Mouse (Mus musculus) liver, postnatal 0 days (tissue): ENCODE measurements around the gene Dynlt1f. TPM values are rescaled to one million over a fixed set of nuclear protein-coding genes. Genes with fewer than 3 reads are reported as not detected.
"Not testable (repeated sequence)": the region's sequence is repeated elsewhere in the genome, so short reads cannot be mapped to it uniquely, and the experiment has no call there.

ENCODE experiments used
- ATAC-seq: fragments of 200-750 bp; cut with Nextera tagmentation; 2 replicates; pipeline ENCODE4 v1.8.0; 2017; ENCODE audit warnings: mild to moderate bottlenecking, moderate library complexity
- DNase-seq: peaks from one replicate; pipeline ENCODE4 v3.0.0-alpha.2; 2016
- H3K27ac ChIP-seq: fragments of 300-500 bp; sonication (generic); 2 replicates; pipeline ENCODE4 v1.5.1; 2014; ENCODE audit warnings: antibody characterized with exemption, moderate library complexity, mild to moderate bottlenecking, low read depth
- H3K27me3 ChIP-seq: fragments of 300-500 bp; sonication (generic); 2 replicates; pipeline ENCODE4 v1.6.1; 2014; ENCODE audit warnings: low read length, control low read depth, mixed read lengths; ENCODE audit not compliant: insufficient read depth
- H3K36me3 ChIP-seq: fragments of 300-500 bp; sonication (generic); replicated peaks from 2 replicates; pipeline ENCODE4 v1.6.1; 2014; ENCODE audit warnings: mild to moderate bottlenecking, control low read depth, low read length, moderate library complexity, mixed read lengths; ENCODE audit not compliant: insufficient read depth
- H3K4me1 ChIP-seq: fragments of 300-500 bp; sonication (generic); 2 replicates; pipeline ENCODE4 v1.6.1; 2014; ENCODE audit warnings: antibody characterized with exemption, mild to moderate bottlenecking, control low read depth; ENCODE audit not compliant: insufficient read depth
- H3K4me2 ChIP-seq: fragments of 300-500 bp; sonication (generic); 2 replicates; pipeline ENCODE4 v1.6.1; 2014; ENCODE audit warnings: low read depth, mild to moderate bottlenecking, low read length, moderate library complexity, mixed read lengths
- H3K4me3 ChIP-seq: fragments of 300-500 bp; sonication (generic); 2 replicates; pipeline ENCODE4 v1.5.1; 2014; ENCODE audit warnings: low read depth, low read length
- H3K9ac ChIP-seq: fragments of 300-500 bp; sonication (generic); replicated peaks from 2 replicates; pipeline ENCODE4 v1.6.1; 2014; ENCODE audit warnings: mild to moderate bottlenecking, moderate library complexity
- H3K9me3 ChIP-seq: fragments of 300-500 bp; sonication (generic); 2 replicates; pipeline ENCODE4 v1.6.1; 2016; ENCODE audit warnings: mild to moderate bottlenecking, control low read depth, low read length, mixed read lengths
- WGBS: fragments of 180-500 bp; shearing (Covaris S2); extraction: QIAGEN DNeasy Blood & Tissue Kit; methylation state at CpG from one replicate; pipeline ENCODE4 v1.1.7; 2014; ENCODE audit not compliant: insufficient replicate concordance; 5-methylcytosine and 5-hydroxymethylcytosine counted together
- polyA plus RNA-seq: library from polyadenylated mRNA; unstranded; fragments of >200 nt; fragmentation: Nextera tagmentation; extraction: Ambion mirVana; gene quantifications from 2 replicates; pipeline ENCODE4 v1.2.1, GENCODE M21; 2015

Gene Dynlt1f
- polyA plus RNA-seq, 1 experiment from 2014 or later: 52.8 TPM

DNA sequence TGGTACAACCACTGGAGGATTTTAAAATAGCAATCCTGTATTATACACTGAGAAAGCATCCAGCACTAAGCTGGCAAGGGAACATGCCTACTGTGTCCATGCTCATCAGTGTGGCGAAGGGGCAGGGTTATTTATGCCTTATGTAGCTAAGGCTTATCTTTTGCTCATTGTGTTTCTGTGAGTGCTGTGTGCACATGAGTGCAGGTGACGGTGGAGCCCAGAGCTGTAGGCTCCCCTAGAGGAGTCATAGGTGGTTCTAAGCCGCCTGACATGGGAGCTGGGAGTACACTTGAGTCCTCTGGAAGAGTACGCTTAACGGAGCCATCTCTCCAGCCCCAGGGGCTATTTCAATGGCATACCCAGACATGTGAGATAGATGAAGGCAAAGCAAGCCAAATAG, 36.4 kb downstream of the Dynlt1f start:
- WGBS: 82% methylated on average over 5 of the region's 5 CpGs
- H3K4me3 ChIP-seq, H3K4me1 ChIP-seq, H3K9me3 ChIP-seq, H3K27ac ChIP-seq, H3K27me3 ChIP-seq, H3K9ac ChIP-seq, DNase-seq, H3K36me3 ChIP-seq, ATAC-seq, H3K4me2 ChIP-seq: not testable (repeated sequence)

DNA sequence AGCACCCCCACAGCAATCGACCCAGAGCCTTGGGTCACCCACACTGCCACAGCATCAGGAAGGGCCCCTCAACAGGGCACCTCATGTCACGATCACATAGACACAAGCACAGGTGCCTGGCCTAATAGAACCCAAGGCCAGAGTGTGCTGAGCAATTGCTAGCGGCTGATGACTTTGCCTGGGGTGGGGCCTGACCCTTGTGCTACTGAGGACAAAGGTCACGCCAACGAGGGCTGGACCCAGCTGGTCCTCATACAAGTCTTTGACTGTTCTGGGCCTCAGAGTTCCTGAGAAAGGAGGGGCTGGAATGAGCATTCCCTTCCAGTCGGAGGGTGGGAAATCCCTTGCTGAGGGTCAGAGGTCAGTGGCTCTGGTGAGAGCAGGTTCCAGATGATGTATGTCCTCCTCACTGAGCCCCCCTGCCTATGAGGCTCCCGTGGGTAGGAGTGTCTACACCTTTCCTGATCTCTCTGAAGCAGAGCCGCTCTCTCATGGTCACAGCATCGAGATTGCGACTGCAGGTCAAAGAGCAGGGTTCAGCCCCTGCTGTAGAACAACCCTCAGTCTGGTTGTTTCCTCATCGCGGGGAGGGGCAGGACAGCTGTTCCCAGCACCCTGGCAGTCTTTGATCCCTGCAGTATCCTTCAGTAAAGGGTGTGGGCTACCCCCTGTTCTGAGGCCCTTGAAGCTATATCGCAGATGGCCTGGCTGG, 37.9 kb downstream of the Dynlt1f start:
- not testable (repeated sequence) for H3K27me3 ChIP-seq, H3K4me3 ChIP-seq, H3K36me3 ChIP-seq, H3K4me2 ChIP-seq, H3K9me3 ChIP-seq, H3K4me1 ChIP-seq, H3K27ac ChIP-seq, H3K9ac ChIP-seq, DNase-seq
- peak; percentile 83 for ATAC-seq
- WGBS: 47% methylated on average over 6 of the region's 13 CpGs

DNA sequence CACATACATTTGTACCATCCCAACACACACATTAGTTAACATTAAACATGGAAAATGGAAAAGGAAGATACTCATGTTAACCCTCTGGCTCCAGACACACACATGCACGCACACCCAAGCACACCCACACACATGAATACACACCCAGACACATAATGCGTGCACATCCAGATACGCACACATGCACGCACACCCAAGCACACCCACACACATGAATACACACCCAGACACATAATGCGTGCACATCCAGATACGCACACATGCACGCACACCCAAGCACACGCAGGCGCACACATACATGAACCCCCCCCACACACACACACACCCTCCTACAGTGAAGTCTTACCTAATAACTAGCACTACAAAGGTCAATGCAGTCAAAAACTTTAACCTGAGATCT, 39.0 kb downstream of the Dynlt1f start:
- H3K27me3 ChIP-seq, H3K27ac ChIP-seq, H3K9ac ChIP-seq, DNase-seq, H3K4me2 ChIP-seq, H3K36me3 ChIP-seq, H3K9me3 ChIP-seq, ATAC-seq, H3K4me1 ChIP-seq, H3K4me3 ChIP-seq: not testable (repeated sequence)
- WGBS: 88% methylated on average over 9 of the region's 9 CpGs

DNA sequence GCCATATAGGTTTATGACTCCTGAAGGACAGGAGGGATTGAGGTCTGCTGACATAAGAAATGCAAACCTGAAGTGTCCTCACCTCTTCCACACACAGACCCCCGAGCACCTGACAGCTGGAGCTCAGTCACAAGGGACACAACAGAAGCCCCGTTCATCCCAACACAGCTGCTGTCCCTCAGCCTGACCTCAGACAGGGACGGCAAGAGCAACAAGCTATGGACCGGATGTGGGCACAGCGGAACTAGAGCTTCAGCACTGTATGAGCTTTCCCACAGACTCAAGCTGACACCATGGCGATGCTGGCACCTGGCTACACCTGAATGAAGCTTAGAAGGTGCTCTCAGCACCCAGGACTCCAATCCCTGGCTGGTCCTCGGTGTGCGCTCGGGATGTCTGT, 41.4 kb downstream of the Dynlt1f start:
- not testable (repeated sequence) for H3K27me3 ChIP-seq, H3K9ac ChIP-seq, ATAC-seq, H3K36me3 ChIP-seq, H3K4me3 ChIP-seq, DNase-seq, H3K9me3 ChIP-seq, H3K4me1 ChIP-seq, H3K4me2 ChIP-seq, H3K27ac ChIP-seq
- WGBS: 70% methylated on average over 4 of the region's 9 CpGs

DNA sequence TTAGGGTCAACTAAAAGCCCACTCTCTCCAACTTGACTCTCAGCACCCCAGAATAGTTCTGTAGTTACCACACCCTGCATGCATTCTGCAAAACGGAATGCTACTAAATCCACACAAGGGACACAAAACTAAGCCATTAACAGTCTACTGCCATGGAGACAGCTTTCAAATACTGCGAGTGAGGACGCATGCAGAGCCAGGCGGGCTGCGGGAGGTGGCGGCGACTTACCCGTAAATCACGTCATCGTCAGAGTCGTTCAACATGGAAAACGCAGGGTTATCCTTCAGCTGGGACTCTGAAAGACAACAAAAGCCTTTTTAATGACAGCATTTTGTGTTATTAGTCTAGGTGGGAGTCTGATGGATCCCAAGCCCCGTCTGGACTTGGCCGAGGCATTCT, 42.2 kb downstream of the Dynlt1f start:
- H3K27me3 ChIP-seq, H3K36me3 ChIP-seq, H3K27ac ChIP-seq, DNase-seq, H3K4me3 ChIP-seq, H3K9ac ChIP-seq, H3K4me1 ChIP-seq, H3K9me3 ChIP-seq, H3K4me2 ChIP-seq, ATAC-seq: not testable (repeated sequence)
- WGBS: 91% methylated on average over 11 of the region's 14 CpGs

DNA sequence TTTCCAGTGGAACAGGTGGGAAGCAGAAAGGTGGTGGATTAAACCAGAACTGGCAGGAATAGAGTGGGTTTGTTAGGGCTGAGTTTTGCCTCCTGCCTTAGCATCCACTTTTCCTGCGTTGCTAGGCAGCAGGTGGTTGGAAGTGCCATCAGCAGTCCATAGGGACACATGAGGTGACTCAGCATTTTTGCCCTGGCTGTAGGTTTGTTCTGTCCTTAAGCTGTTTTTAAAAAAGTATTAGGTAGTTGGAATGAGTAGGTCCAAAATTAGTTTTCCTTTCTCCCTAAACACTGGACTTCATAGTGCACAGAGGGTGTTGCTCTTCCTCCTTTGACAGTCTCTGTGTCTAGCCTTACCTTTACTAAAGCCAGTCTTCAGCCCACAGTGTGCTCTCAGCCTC, 50.4 kb downstream of the Dynlt1f start:
- H3K27me3 ChIP-seq, H3K4me2 ChIP-seq, DNase-seq, H3K27ac ChIP-seq, H3K9me3 ChIP-seq, H3K36me3 ChIP-seq, H3K4me1 ChIP-seq, H3K9ac ChIP-seq, ATAC-seq, H3K4me3 ChIP-seq: not testable (repeated sequence)
- WGBS: 93% methylated on average over 1 of the region's 1 CpGs

DNA sequence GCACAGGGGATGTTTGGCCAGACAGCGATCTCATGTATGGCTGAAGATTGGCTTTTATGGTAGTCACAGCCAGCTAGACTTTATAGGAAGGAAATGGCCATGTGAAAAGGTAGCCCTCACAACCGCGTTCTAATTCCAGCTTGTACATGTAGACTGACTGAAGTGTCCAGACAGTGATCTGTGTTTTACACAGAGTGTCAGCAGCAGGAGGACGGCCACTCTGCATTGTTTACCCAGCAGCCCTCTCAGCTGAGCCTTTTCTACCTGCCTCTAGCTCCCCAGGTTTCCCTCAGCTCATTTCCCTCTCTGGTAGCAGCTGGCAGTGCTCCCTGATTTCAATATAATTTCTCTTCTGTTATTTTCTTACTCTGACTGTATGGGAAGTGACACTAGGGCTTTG, 53.5 kb downstream of the Dynlt1f start:
- not testable (repeated sequence) for H3K27ac ChIP-seq, H3K4me3 ChIP-seq, H3K9ac ChIP-seq, H3K4me1 ChIP-seq, H3K36me3 ChIP-seq, H3K9me3 ChIP-seq, H3K27me3 ChIP-seq, ATAC-seq, DNase-seq, H3K4me2 ChIP-seq
- WGBS: 3% methylated on average over 3 of the region's 4 CpGs

DNA sequence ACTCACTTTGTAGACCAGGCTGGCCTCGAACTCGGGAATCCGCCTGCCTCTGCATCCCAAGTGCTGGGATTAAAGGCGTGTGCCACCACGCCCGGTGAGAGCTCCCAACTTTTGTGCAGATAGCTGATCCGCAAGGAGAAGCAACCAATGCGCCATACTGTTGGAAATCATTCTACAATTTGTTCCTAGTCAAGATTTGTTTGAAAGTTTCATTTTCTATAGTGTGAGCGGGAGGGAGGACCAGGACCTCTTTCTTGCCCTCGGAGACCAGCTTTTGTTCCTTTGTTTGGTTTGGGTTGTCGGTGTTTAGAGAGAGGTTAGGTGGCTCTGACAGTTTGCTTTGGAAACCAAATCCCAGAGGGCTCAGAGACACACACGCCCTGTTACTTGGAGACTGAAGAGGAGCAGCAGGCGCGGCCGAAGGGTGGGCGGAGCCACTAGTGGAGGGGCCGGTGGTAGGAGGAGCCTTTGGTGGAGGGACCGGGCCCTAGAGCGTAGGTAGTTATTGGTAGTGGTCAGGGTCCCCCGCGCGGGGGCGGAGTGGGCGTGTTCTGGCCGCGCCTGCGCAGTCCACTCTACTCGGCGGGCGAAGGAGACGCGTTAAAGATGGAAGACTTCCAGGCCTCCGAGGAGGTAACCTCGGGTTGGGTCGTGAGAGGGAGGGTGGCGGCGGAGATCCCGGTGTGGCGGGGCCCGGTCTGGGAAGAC, 54.3 kb downstream of the Dynlt1f start, which contains the start of gene Dynlt1c:
Dynlt1c (plus strand) TSS at position 468 of the 708 bp plus-strand sequence.
- H3K27ac ChIP-seq: not testable (repeated sequence)
- peak; percentile 97 for ATAC-seq
- peak within 1 kb of the TSS; percentile 45; the same call in 1 of the 2 replicates for H3K4me2 ChIP-seq

DNA sequence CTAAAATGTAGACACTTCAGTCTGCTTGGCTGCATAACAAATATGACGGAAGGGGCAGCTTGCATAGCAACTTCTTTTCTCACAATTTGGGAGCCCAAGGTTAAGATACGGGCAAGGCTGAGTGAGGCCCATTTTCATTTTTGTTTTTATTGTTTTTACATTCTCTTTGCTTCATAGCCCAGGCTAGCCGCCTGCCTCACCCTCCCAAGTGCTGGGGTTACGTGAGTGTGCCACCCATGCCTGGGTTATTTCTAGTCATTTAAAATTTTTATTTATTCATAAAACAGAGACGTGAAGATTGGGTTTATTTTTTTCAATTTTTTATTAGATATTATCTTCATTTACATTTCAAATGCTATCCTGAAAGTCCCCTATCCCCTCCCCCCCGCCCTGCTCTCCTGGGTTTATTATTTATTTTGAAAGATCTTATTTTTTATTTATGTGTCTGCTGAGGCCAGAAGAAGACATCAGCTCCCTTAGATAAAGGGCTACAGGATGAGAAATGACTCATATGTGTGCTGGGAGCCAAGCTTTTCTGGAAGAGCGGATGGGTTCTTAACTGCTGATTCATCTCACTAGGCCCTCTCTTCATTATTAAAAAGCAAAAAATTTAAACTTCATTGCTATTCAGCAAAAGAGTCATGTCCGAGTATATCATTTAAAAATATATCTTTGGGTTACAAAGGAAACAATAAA, 55.3 kb downstream of the Dynlt1f start:
- H3K36me3 ChIP-seq, H3K9ac ChIP-seq, H3K4me2 ChIP-seq, H3K27me3 ChIP-seq, H3K27ac ChIP-seq, ATAC-seq, DNase-seq, H3K4me1 ChIP-seq, H3K4me3 ChIP-seq, H3K9me3 ChIP-seq: not testable (repeated sequence)
- WGBS: 81% methylated on average over 5 of the region's 8 CpGs

More for the DNA sequence above, 54.3 kb downstream of the Dynlt1f start, which contains the start of gene Dynlt1c:
- peak within 1 kb of the TSS; percentile 43 for H3K4me3 ChIP-seq
- 0 out of 2 replicates have a peak within 1 kb of the TSS, but pooled peaks have one; percentile 26 for H3K9ac ChIP-seq
- H3K4me1 ChIP-seq, H3K9me3 ChIP-seq, H3K36me3 ChIP-seq, H3K27me3 ChIP-seq: not testable (repeated sequence)
- WGBS: 8% methylated on average over 22 of the region's 40 CpGs
- peak; percentile 80 for DNase-seq
